Mouse (Mus musculus) hindbrain, embryonic 11.5 days (tissue): ENCODE results near the gene Arid1a. TPM values are rescaled to one million over a fixed set of nuclear protein-coding genes. Genes with fewer than 3 reads are reported as not detected.
A peak's percentile ranks its signal among the peaks of the same experiment; 100 is the strongest.

ENCODE experiments used
- ATAC-seq: fragments of 200-750 bp; cut with Nextera tagmentation; 2 replicates; pipeline ENCODE4 v1.8.0; 2017; ENCODE audit warnings: mild to moderate bottlenecking, moderate TSS enrichment, moderate library complexity; ENCODE audit not compliant: low FRiP score
- DNase-seq: peaks from one replicate; pipeline ENCODE4 v3.0.0-alpha.2; 2015; ENCODE audit warnings: low spot score
- H3K27ac ChIP-seq: fragments of 300-500 bp; sonication (generic); 2 replicates; pipeline ENCODE4 v1.5.1; 2014; ENCODE audit warnings: mild to moderate bottlenecking, low read depth, low read length
- H3K27me3 ChIP-seq: fragments of 300-500 bp; sonication (generic); 2 replicates; pipeline ENCODE4 v1.6.1; 2014; ENCODE audit warnings: mild to moderate bottlenecking, low read length, moderate library complexity, mixed read lengths; ENCODE audit not compliant: control insufficient read depth, insufficient read depth
- H3K36me3 ChIP-seq: fragments of 300-500 bp; sonication (generic); 2 replicates; pipeline ENCODE4 v1.6.1; 2014; ENCODE audit warnings: mild to moderate bottlenecking, low read length, moderate library complexity, mixed read lengths; ENCODE audit not compliant: control insufficient read depth, insufficient read depth
- H3K4me1 ChIP-seq: fragments of 300-500 bp; sonication (generic); replicated peaks from 2 replicates; pipeline ENCODE4 v1.6.1; 2014; ENCODE audit warnings: low read length, mixed read lengths; ENCODE audit not compliant: control insufficient read depth, insufficient read depth
- H3K4me2 ChIP-seq: fragments of 300-500 bp; sonication (generic); replicated peaks from 2 replicates; pipeline ENCODE4 v1.6.1; 2014; ENCODE audit warnings: mild to moderate bottlenecking, low read depth, low read length
- H3K4me3 ChIP-seq: fragments of 300-500 bp; sonication (generic); 2 replicates; pipeline ENCODE4 v1.5.1; 2014; ENCODE audit warnings: low read depth, low read length
- H3K9ac ChIP-seq: fragments of 300-500 bp; sonication (generic); 2 replicates; pipeline ENCODE4 v1.6.1; 2014; ENCODE audit warnings: low read depth, low read length
- H3K9me3 ChIP-seq: fragments of 300-500 bp; sonication (generic); 2 replicates; pipeline ENCODE4 v1.6.1; 2016; ENCODE audit warnings: low read length; ENCODE audit not compliant: control insufficient read depth
- WGBS: fragments of 180-500 bp; shearing (Covaris S2); extraction: QIAGEN DNeasy Blood & Tissue Kit; methylation state at CpG from one replicate; pipeline ENCODE4 v1.1.7; 2014; 5-methylcytosine and 5-hydroxymethylcytosine counted together
- polyA plus RNA-seq: library from polyadenylated mRNA; unstranded; fragments of >200 nt; fragmentation: Nextera tagmentation; extraction: Ambion mirVana; gene quantifications from 2 replicates; pipeline ENCODE4 v1.2.1, GENCODE M21; 2014

Arid1a gene
- polyA plus RNA-seq, 1 experiment from 2014 or later, result 51.6 TPM

DNA sequence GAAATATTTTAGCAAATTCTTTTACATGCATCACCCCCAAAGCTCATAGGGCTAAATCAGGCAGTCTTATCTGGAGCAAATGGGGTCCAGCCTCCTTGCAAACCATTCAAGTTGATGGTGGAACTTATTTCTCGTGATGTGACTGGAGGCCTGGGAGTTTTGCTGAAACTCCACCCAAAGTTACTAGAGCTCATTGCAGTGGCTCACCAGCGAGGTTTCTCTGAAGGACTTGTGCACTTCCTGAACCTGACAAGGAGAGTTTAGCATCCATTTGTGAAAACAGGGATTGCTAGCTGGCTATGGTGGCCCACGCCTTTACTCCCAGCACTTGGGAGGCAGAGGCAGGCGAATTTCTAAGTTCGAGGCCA, 122.5 kb downstream of the Arid1a start:
- Histone ChIP-seq H3K27me3 (no peaks in the 10 kb centered on the region), H3K27ac (no peak overlapping the region), H3K9me3 (no peaks in the 10 kb centered on the region), H3K4me3 (no peak overlapping the region), H3K4me2 (no peak overlapping the region), H3K4me1 (peaks cover 9% of the 10 kb centered on the region; the same call in 1 of the 2 replicates), H3K36me3 (no peaks in the 10 kb centered on the region), H3K9ac (no peak overlapping the region)
- DNase-seq (no peak), ATAC-seq (no peak)
- 83% methylated on average over 5 of the region's 5 CpGs for WGBS

GRCm38 (mm10) chr4:133633332-133634042, 123.1 kb downstream of the Arid1a start:
- peaks cover 9% of the 10 kb centered on the region; the same call in 1 of the 2 replicates for H3K4me1 ChIP-seq
- 23% methylated on average over 15 of the region's 47 CpGs for WGBS
- peak overlapping the region; percentile 97 for H3K9ac ChIP-seq
- H3K36me3 ChIP-seq, result no peaks in the 10 kb centered on the region
- no peaks in the 10 kb centered on the region for H3K9me3 ChIP-seq
- peak; percentile 68 for ATAC-seq
- peak overlapping the region; percentile 82 for H3K4me3 ChIP-seq
- peak overlapping the region; percentile 58 for H3K27ac ChIP-seq
- peak; percentile 94 for DNase-seq
- H3K27me3 ChIP-seq, result no peaks in the 10 kb centered on the region
- H3K4me2 ChIP-seq, result peak overlapping the region; percentile 96

DNA sequence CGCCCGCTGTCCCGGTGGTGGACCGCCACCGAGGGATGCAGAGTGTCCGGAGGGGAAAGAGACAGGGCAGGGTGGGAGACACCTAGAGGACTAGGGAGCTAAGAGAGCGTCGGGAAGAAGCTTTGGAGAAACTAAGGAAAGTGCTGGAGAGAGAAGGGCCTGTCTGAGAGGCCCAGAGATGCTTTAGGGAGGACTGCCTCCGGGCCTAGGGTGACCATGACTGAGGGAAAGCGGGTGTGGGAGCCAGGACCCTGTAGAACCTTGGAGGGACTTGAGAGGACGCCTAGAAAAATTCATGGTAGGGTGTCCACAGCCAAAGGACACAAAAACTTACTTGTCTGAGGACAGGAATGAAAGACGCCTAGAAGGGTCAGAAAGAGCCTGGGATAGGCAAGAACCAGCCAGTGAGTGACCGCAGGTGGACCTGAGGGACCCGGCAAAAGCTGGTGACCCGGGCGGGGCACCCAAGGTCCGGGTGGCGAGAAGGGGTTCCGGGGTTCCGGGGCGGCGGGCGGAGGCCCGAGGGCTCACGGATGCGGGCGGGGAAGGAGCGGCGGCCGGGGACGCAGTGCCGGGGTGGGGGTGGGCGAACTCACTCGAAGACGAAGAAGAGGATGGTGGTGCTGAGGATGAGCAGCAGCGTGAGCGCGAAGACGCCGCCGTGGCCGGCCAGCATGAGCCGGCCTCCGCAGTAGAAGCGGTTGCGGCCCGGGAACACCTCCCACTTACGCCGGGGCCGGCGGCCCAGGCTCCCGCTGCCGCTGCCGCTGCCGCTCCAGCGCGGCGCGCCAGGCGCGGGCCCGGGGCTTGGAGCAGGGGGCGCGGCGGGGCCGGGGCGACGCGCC, 123.9 kb downstream of the Arid1a start:
- H3K9ac ChIP-seq, result peak overlapping the region; percentile 97
- no peaks in the 10 kb centered on the region for H3K9me3 ChIP-seq
- peak overlapping the region; percentile 96 for H3K4me2 ChIP-seq
- no peaks in the 10 kb centered on the region for H3K36me3 ChIP-seq
- H3K4me1 ChIP-seq, result peaks cover 9% of the 10 kb centered on the region; the same call in 1 of the 2 replicates
- H3K27me3 ChIP-seq, result no peaks in the 10 kb centered on the region
- ATAC-seq, result peak; percentile 45; the same call in 1 of the 2 replicates
- H3K27ac ChIP-seq, result peak overlapping the region; percentile 58
- H3K4me3 ChIP-seq, result peak overlapping the region; percentile 82
- peak; percentile 71 for DNase-seq
- WGBS, result 2% methylated on average over 40 of the region's 69 CpGs

DNA sequence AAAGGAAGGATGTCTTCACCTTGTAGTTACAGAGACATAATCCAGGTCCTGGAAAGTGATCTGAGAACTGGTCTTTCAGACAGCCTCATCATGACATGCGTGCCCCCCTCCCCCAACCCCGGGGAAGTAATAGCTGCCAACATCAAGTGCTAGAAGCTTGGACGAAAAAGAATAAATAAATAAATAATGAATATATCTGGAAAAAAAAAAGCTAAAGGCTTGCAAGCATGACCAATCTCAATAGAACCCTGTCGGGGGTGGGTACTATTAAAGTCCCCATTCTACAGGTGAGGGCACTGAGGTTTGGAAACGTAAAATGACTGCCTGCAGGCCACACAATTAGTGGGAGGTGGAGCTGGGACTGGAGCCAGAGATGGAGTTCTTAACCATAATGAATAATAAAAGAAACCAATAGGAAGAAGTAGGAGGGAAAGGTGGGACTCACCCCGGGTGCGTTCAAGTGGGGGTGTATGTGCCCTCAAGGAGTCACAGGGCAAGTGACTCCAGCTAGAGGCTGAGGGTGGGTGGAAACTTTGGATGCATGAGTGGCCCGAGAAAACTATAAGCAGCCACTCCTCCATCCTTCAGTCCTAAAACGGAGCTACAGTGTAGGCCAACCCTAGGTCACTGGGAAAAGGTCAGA, 124.7 kb downstream of the Arid1a start:
- ATAC-seq (no peak), DNase-seq (no peak)
- H3K4me2 ChIP-seq, result peak overlapping the region; percentile 96
- H3K36me3 ChIP-seq, result no peaks in the 10 kb centered on the region
- H3K27ac ChIP-seq, result no peak overlapping the region
- H3K27me3 ChIP-seq, result no peaks in the 10 kb centered on the region
- H3K9ac ChIP-seq, result peak overlapping the region; percentile 97
- H3K9me3 ChIP-seq, result no peaks in the 10 kb centered on the region
- H3K4me3 ChIP-seq, result peak overlapping the region; percentile 82
- WGBS, result 45% methylated on average over 9 of the region's 9 CpGs
- peaks cover 9% of the 10 kb centered on the region; the same call in 1 of the 2 replicates for H3K4me1 ChIP-seq

GRCm38 (mm10) chr4:133631071-133631768, 125.3 kb downstream of the Arid1a start:
- Histone ChIP-seq H3K9ac (no peak overlapping the region), H3K27me3 (no peaks in the 10 kb centered on the region), H3K4me1 (peaks cover 9% of the 10 kb centered on the region; the same call in 1 of the 2 replicates), H3K36me3 (no peaks in the 10 kb centered on the region), H3K27ac (no peak overlapping the region), H3K4me2 (no peak overlapping the region), H3K9me3 (no peaks in the 10 kb centered on the region), H3K4me3 (no peak overlapping the region)
- DNase-seq (no peak), ATAC-seq (no peak)
- WGBS, result 85% methylated on average over 14 of the region's 14 CpGs

DNA sequence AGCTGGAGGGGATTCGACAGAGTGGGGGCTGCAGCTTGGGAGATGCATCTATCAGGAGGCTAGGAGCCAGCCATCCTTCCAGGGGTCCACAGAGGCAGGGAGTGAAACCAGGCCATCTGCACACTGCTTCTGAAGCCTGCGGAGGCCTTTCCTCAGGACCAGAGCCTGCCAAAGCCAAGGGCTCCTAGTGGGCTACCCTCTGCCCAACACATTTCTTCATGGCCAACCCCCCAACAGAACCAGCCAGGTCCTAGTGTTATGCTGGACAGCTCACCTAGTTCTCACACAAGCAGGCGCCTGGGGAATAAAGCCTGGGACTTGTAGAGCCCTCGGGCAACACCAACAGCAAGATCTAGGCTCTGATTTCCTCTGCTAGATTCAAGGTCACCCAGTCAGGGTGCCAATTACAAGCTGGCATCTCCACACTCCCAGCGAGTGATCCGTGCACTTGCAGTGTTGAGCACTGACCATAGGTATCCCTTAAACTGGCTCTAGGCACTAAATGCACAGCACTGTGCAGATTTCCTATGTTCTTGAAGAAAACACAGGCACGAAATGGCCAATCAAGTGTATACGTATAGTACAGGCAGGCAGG, 126.1 kb downstream of the Arid1a start:
- Histone ChIP-seq H3K36me3 (no peaks in the 10 kb centered on the region), H3K4me2 (no peak overlapping the region), H3K9ac (no peak overlapping the region), H3K4me1 (peaks cover 9% of the 10 kb centered on the region; the same call in 1 of the 2 replicates), H3K4me3 (no peak overlapping the region), H3K9me3 (no peaks in the 10 kb centered on the region), H3K27me3 (no peaks in the 10 kb centered on the region), H3K27ac (no peak overlapping the region)
- WGBS, result 94% methylated on average over 8 of the region's 8 CpGs
- ATAC-seq, result no peak
- DNase-seq, result no peak

DNA sequence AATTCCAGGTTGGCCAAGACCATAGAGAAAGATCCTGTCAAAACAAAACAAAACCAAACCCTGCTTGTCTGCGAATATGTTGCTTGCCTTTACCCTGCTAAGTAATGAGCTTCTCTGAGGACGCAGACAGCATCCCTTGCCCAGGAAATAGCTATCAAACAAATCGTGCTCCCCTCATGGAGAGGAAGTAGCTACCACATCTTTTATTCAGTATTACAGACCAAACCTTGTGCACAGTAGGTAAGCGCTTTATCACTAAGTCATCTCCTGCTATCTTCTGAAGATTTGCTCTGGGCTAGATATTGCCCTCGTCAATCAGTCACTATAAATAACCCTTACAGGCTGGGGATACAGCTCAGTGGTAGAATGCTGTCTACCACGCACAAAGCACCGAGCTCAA, 127.4 kb downstream of the Arid1a start:
- 90% methylated on average over 7 of the region's 7 CpGs for WGBS
- no peak overlapping the region for H3K27ac ChIP-seq
- no peak overlapping the region for H3K4me3 ChIP-seq
- no peaks in the 10 kb centered on the region for H3K9me3 ChIP-seq
- ATAC-seq, result no peak
- H3K4me2 ChIP-seq, result no peak overlapping the region
- H3K9ac ChIP-seq, result no peak overlapping the region
- no peak for DNase-seq
- no peaks in the 10 kb centered on the region for H3K27me3 ChIP-seq
- H3K4me1 ChIP-seq, result peaks cover 9% of the 10 kb centered on the region; the same call in 1 of the 2 replicates
- H3K36me3 ChIP-seq, result no peaks in the 10 kb centered on the region
